Mouse (Mus musculus): ENCODE measurements at regions not wholly inside any gene's neighbourhood (a gene's known extent, or its start where the extent isn't known, plus 50 kb on each side); places are given as distances from the start of the nearest gene placed in this dataset.
A peak's percentile ranks its signal among the peaks of the same experiment; 100 is the strongest.

DNA sequence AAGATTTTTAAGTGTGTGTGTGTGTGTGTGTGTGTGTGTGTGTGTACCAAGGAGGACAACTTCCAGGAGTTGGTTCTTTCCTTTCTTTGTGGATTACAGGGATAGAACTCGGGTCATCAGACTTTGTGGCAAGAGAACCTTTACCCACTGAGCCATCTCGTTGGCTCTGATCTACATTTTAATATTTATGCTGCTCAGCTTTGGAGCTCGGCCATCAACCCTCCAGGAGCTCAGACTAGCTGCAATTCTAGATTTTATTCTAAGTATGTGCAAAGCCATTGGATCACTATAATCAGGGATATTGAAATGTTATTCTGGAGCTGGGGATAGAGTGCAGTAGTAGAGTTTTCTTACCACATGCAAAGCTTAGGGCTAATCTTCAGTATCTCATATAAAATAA lies 183.6 kb upstream of the Fam19a5 start:
- H3K4me1 ChIP-seq (ENCODE audit: control insufficient read depth, insufficient read depth, low read length): no peaks in the 10 kb centered on the region
- 56% methylated on average over 3 of the region's 3 CpGs for WGBS
- TF ChIP-seq POLR2A (IDR thresholded peaks at IDR 0.05; ENCODE audit: insufficient read depth, low read depth, low read length): no peak
- TF ChIP-seq CTCF (IDR thresholded peaks at IDR 0.05; ENCODE audit: insufficient read depth, low read depth, low read length): no peak
- no peak overlapping the region for H3K4me3 ChIP-seq (ENCODE audit: insufficient read depth, low read depth, low read length)
- H3K27ac ChIP-seq (ENCODE audit: insufficient read depth, low read depth, low read length): no peak overlapping the region

- no peak overlapping the region for H3K27ac ChIP-seq (ENCODE audit: insufficient read depth, low read depth, low read length)
- 57% methylated on average over 8 of the region's 8 CpGs for WGBS
- no peak overlapping the region for H3K4me3 ChIP-seq (ENCODE audit: insufficient read depth, low read depth, low read length)
- no peak for TF ChIP-seq CTCF (IDR thresholded peaks at IDR 0.05; ENCODE audit: insufficient read depth, low read depth, low read length)
- no peak for TF ChIP-seq POLR2A (IDR thresholded peaks at IDR 0.05; ENCODE audit: insufficient read depth, low read depth, low read length)
- H3K4me1 ChIP-seq (ENCODE audit: control insufficient read depth, insufficient read depth, low read length): no peaks in the 10 kb centered on the region
Observed at GRCm38 (mm10) chr15:87365712-87366361, 178.3 kb upstream of the Fam19a5 start.

- 43% methylated on average over 5 of the region's 5 CpGs for WGBS
- Histone ChIP-seq H3K4me3 (ENCODE audit: insufficient read depth, low read depth, low read length) (no peak overlapping the region), H3K27ac (ENCODE audit: insufficient read depth, low read depth, low read length) (no peak overlapping the region), H3K4me1 (ENCODE audit: control insufficient read depth, insufficient read depth, low read length) (no peaks in the 10 kb centered on the region)
- TF ChIP-seq CTCF (IDR thresholded peaks at IDR 0.05; ENCODE audit: insufficient read depth, low read depth, low read length) (0 out of 2 replicates have a peak, but pooled peaks have one; percentile 10), POLR2A (IDR thresholded peaks at IDR 0.05; ENCODE audit: insufficient read depth, low read depth, low read length) (no peak)
Observed at GRCm38 (mm10) chr15:87367381-87367780, 176.7 kb upstream of the Fam19a5 start.

GRCm38 (mm10) chr15:87369381-87369780 lies 174.7 kb upstream of the Fam19a5 start:
- H3K27ac ChIP-seq (ENCODE audit: insufficient read depth, low read depth, low read length): no peak overlapping the region
- no peak for TF ChIP-seq POLR2A (IDR thresholded peaks at IDR 0.05; ENCODE audit: insufficient read depth, low read depth, low read length)
- TF ChIP-seq CTCF (IDR thresholded peaks at IDR 0.05; ENCODE audit: insufficient read depth, low read depth, low read length): no peak
- no peak overlapping the region for H3K4me3 ChIP-seq (ENCODE audit: insufficient read depth, low read depth, low read length)
- peaks cover 2% of the 10 kb centered on the region for H3K4me1 ChIP-seq (ENCODE audit: control insufficient read depth, insufficient read depth, low read length)
- WGBS: 86% methylated on average over 3 of the region's 3 CpGs

DNA sequence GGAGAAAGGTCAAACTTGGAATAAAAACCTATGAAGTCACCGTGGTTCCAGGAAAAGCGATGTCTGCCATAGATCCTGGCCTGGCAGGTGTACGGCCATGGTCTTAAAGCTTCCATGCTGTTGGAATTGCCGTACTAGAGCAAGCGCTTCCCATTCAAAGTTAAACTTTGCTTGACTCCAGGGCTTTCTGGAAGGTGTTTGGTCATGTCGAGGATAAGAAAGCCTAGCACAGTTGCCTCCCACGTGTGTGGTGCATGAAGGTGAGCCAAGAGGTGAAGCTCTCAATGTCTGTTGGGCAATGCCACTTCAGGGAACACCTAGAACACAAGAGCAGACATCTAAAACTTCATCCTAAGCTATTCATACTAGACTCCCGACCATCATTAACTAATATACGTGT lies 174.3 kb upstream of the Fam19a5 start:
- Histone ChIP-seq H3K4me1 (ENCODE audit: control insufficient read depth, insufficient read depth, low read length) (peaks cover 4% of the 10 kb centered on the region), H3K27ac (ENCODE audit: insufficient read depth, low read depth, low read length) (no peak overlapping the region), H3K4me3 (ENCODE audit: insufficient read depth, low read depth, low read length) (no peak overlapping the region)
- WGBS: 96% methylated on average over 9 of the region's 9 CpGs
- TF ChIP-seq POLR2A (IDR thresholded peaks at IDR 0.05; ENCODE audit: insufficient read depth, low read depth, low read length): no peak
- TF ChIP-seq CTCF (IDR thresholded peaks at IDR 0.05; ENCODE audit: insufficient read depth, low read depth, low read length): no peak

GRCm38 (mm10) chr15:87370761-87371160 lies 173.3 kb upstream of the Fam19a5 start:
- 71% methylated on average over 7 of the region's 7 CpGs for WGBS
- TF ChIP-seq CTCF (IDR thresholded peaks at IDR 0.05; ENCODE audit: insufficient read depth, low read depth, low read length) (no peak), POLR2A (IDR thresholded peaks at IDR 0.05; ENCODE audit: insufficient read depth, low read depth, low read length) (no peak)
- H3K27ac ChIP-seq (ENCODE audit: insufficient read depth, low read depth, low read length): no peak overlapping the region
- H3K4me3 ChIP-seq (ENCODE audit: insufficient read depth, low read depth, low read length): no peak overlapping the region
- peaks cover 4% of the 10 kb centered on the region for H3K4me1 ChIP-seq (ENCODE audit: control insufficient read depth, insufficient read depth, low read length)

DNA sequence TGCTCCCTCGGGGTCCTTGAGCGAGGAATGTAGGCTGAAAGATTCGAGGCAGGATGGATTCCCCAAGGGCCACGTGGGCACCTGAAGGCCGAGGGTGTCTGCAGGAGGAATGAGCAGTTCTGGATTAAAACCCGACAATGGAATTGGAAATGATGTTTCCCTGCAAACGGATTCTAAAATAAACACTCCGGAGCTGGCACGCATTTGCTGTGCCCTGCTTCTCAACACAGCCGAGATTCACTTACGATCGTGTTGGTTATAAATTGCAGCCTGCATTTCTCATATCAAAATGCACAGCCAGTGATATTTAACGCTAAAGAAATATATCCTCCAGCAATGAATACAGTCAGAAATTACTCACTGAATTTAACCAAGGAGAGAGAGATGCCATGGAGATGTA lies 169.4 kb upstream of the Fam19a5 start:
- 42% methylated on average over 13 of the region's 13 CpGs for WGBS
- Histone ChIP-seq H3K4me3 (ENCODE audit: insufficient read depth, low read depth, low read length) (no peak overlapping the region), H3K27ac (ENCODE audit: insufficient read depth, low read depth, low read length) (no peak overlapping the region), H3K4me1 (ENCODE audit: control insufficient read depth, insufficient read depth, low read length) (peaks cover 4% of the 10 kb centered on the region)
- TF ChIP-seq CTCF (IDR thresholded peaks at IDR 0.05; ENCODE audit: insufficient read depth, low read depth, low read length) (no peak), POLR2A (IDR thresholded peaks at IDR 0.05; ENCODE audit: insufficient read depth, low read depth, low read length) (no peak)

GRCm38 (mm10) chr15:87375596-87376194 lies 168.4 kb upstream of the Fam19a5 start:
- Histone ChIP-seq H3K4me1 (ENCODE audit: control insufficient read depth, insufficient read depth, low read length) (peaks cover 4% of the 10 kb centered on the region), H3K27ac (ENCODE audit: insufficient read depth, low read depth, low read length) (no peak overlapping the region), H3K4me3 (ENCODE audit: insufficient read depth, low read depth, low read length) (no peak overlapping the region)
- no peak for TF ChIP-seq POLR2A (IDR thresholded peaks at IDR 0.05; ENCODE audit: insufficient read depth, low read depth, low read length)
- no peak for TF ChIP-seq CTCF (IDR thresholded peaks at IDR 0.05; ENCODE audit: insufficient read depth, low read depth, low read length)
- WGBS: 69% methylated on average over 14 of the region's 14 CpGs

GRCm38 (mm10) chr15:87383551-87384265 lies 160.4 kb upstream of the Fam19a5 start:
- 82% methylated on average over 6 of the region's 6 CpGs for WGBS
- TF ChIP-seq POLR2A (IDR thresholded peaks at IDR 0.05; ENCODE audit: insufficient read depth, low read depth, low read length): no peak
- TF ChIP-seq CTCF (IDR thresholded peaks at IDR 0.05; ENCODE audit: insufficient read depth, low read depth, low read length): no peak
- no peak overlapping the region for H3K4me3 ChIP-seq (ENCODE audit: insufficient read depth, low read depth, low read length)
- H3K4me1 ChIP-seq (ENCODE audit: control insufficient read depth, insufficient read depth, low read length): no peaks in the 10 kb centered on the region
- H3K27ac ChIP-seq (ENCODE audit: insufficient read depth, low read depth, low read length): no peak overlapping the region
